Mouse (Mus musculus) adrenal gland, postnatal 14 days (tissue): ENCODE measurements at regions not wholly inside any gene's neighbourhood (a gene's known extent, or its start where the extent isn't known, plus 50 kb on each side); places are given as distances from the start of the nearest gene placed in this dataset.
A peak's percentile ranks its signal among the peaks of the same experiment; 100 is the strongest.

Experiments
- DNase-seq: peaks from one replicate; pipeline ENCODE4 v3.0.0; 2021; ENCODE audit warnings: mixed read lengths

DNA sequence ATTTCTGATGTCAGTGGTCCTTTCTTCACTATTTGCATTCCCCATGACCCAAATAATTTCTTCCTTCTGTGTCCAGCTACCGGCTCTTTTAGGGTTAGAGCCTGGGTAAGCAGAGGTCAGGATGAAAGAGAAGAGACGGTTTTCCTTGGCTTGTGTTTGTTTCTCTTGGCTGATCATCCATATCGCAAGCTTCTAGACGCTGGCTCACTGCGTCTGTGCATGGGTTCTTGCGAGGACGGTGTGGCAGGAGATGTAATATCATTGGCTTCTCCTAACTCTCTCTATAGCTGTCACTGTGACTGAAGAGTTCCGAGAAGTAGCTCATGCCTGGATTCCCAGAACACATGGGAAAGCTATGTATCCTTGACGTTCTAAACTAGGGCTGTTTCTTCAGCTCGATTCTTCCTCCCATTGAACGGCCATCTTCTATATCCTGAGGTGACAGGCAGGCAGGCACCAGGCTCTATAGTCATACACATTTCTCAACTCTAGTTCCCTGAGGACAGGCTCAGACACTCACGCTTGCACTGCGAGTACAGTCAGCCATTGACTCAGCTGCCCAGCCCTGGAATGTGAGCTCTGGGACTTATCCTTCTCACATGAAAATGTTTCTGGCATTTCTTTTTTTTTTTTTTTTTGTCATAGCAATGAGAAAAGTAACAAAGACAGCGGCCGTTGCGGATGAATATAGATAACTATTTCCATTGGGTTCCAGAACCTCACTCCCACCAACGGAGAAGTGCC is 85.0 kb downstream of the Bach1 start:
- peak; percentile 26 for DNase-seq

DNA sequence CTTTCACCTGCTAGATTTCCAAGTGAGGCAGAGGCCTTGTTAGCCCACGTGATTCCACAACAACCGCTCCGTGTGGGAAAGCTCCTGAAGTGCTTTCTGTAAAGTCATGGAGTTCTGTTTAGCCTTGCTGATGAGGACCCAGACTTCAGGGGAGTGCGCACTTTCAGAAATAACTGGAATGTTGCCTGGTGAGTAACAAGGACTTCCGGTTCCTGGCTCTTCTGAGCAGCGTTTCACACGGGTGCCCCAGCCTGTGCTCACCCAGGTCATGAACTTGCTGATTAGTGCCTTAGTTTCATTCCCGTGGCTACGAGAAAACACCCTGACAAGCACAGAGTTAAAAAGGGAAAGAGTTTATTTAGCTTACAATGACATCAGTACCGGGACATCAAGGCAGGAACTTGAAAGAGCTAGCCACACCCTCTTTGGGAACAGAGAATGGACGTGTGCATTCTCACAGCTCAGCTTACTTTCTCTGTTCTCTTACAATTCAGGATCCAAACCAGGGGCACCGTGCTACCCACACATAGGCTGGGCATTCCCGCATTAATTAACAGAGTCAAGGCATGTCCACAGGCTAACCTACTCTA is 85.8 kb downstream of the Bach1 start:
- DNase-seq = peak; percentile 16

DNA sequence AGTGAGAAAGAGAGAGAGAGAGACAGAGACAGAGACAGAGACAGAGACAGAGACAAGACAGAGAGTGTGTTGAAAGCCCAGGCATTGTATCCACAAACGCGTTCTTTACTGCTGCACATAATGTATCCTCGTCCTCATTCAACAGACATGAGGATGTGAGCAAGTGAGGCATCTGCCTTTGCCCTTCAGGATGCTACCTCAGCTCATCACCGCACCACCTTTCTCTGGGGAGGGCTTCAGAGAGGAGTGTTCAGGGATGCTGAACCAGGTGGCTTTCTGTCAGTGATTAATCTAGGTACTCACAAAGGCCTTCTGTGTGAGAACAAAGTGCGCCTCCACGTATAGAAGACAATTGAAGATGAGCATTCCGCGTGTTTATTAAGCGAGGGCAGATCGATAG is 90.8 kb downstream of the Bach1 start:
- DNase-seq = no peak

DNA sequence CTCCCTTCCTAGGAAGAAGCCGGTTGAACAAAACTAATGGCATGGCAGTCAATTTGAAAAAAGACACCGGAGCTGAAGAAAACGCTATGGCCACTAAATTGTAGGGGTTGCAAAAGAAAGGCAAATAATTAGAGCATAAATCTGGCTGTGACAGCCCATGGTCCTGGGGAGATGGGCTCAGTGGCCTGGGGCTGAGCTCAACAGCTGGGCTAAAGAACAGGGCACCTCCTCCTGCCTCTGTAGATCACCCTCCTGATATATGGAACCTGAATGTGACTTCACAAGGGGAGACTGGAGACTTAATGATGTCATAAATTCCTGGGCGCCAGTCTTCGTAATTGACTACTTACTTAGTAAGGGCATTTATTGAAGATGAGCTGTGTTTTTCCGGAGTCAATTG is 91.2 kb downstream of the Bach1 start:
- no peak for DNase-seq

DNA sequence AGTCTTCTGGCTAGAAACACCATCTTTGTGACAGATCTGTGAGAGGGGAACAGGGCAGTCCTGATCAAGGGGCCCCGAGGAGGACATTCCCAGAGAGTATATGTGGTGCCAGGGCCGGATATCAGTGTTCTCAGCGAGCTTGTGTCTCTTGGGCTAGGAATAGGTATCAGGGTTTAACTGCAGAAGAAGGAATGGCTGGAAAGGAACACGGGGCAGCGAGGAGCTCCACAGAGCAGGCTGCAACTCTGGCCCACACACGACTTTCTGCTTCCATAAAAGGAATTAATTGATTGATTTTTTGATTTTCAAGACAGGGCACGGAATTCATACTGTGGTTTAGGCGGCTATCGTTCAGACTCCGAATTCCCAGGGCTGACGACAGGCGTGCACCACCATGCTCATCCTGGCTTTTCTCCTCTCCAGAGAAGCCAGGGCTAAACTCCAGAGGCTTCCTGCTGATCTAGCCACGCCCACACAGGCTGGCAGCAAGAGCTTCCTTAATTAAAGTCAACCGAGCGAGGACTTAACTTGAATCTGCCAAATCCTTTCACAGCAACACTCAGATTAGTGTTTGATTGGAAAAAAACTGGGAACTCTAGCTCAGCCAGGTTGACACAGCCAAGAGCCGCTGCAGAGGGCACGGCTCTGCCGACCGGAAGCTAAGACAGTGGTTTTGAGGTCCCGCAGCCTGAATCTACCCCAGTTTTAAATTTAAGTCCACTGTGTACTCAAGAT is 97.9 kb downstream of the Bach1 start:
- peak; percentile 41 for DNase-seq

DNA sequence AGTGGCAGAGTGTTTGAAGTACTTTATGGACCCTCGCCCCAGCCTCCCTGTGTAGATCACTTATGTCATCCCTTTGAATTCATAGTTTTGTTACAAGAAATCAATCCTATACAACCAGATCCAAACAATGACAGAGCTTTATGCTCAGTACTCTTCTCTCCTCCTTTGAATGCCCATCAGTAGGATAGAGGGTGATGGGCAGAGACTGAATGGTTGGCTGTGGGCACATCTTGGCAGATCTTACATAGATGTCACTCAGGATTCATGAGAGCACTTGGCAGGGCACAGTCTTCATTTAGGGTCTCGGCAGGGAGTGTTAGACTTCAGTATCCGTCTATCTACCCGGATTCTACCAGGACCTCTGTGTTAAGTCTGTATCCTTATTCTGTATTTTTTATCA is 103.6 kb downstream of the Bach1 start:
- DNase-seq = no peak

DNA sequence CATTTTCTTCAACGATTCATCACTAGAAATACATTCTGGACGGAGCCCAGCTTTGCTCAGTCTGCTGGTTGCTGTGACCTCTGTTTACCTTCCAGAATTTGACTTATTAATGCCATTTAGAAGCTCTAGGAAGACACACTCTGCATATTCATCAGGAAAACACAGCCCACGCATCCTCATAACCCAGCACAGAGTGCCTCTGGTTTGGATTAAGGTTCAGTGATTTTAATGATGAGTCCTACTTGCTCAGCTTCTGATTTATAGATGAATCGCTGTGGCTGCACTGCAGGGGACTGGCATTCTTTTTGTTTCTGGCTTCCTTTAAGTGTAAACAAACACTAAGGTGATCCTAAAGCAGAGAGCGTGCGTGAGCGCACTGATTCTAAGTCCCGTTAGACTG is 118.8 kb downstream of the Bach1 start:
- no peak for DNase-seq

DNA sequence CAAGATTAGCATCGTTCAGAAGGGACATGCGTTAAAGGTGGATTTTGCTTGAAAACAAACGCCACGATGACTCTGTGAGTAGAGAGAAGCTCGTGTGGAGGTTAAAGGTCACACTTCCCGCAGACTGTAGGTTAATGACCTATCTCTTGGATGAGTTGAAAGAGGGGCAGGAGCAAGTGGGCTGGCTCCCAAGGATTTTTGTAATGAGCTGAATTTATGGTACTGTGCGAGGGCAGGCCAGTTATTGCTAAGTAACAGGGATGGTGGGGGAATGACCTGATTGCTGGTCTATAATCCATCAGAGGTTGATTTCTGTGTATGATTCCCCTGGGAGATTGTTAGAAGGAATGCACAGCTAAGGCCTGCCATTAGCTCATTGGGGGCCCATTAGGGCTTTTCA is 135.6 kb downstream of the Bach1 start:
- DNase-seq = no peak

DNA sequence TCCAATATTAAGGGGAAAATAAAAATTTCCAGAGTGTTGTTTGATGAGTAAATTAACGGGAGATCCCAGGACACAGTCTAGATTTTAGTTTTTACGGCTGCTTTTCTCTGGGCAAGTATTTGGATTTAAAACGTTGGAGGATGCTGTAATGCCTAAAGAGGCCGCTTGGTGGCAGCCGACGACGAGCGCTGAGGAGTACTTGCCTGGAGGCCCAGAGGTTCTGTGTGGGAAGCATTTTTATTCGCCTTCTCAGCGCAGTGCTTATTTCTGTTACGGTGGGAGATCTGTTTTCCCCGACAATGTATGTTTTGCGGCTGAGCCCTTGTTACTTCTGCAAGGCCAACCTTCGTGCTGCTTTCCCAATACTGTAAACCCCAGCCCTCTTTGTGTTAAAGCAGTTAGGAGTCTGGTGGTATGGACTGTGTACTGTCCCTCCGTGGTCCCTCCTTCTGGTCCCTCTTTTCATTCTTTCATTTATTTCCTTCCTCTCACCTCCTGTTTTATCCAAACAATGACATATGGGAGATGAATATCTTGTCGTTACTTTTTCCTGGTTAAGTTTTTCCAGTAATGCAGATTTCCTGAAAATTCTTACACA is 142.3 kb downstream of the Bach1 start:
- DNase-seq = peak; percentile 82
